14 mouse cellular contexts compared by ENCODE assay signal in the genomic region with DNA sequence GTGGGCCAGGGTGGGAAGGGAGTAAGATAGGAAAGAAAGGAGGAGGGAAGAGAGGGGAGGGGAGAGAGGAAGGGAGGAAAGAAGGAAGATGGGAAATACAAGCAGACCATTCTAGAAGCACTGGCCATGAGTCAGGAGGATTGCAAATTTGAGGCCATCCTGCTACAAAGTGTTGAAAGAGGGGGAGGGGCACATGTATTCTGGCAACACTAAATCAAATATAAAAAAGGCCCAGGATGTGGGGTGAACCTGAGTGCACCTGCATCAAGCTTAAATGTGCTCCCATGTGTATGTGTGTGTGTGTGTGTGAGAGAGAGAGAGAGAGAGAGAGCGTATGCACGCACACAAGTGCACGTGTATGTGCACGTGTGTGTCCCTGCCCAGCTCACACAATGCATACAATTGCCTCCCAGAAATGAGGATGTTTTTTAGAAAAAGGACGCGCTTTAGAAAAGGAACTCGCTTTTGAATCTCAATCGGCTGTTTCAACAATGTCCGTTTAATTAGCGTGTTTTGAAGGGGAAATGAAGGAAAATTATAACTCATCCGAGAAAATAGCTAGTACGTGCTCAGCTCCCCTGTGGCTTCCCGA.
"Had no signal": no experiment of that assay in that cellular context is flagged by ENCODE, and none has a peak within 500 bp of the region (broad histone marks: within the 10 kb centered on the region; RNA-seq: fewer than 3 reads in every experiment).

No protein-coding gene starts in this region.

- H3K4me3 ChIP-seq: limb, embryonic 15.5 days; liver, embryonic 15.5 days; midbrain, embryonic 10.5 days; midbrain, embryonic 15.5 days; neural tube, embryonic 13.5 days; stomach, embryonic 15.5 days had no signal

- ATAC-seq: midbrain, embryonic 15.5 days had no signal

- H3K4me1 ChIP-seq: stomach, embryonic 15.5 days had no signal

- H3K9ac ChIP-seq: limb, embryonic 15.5 days; liver, embryonic 15.5 days; lung, embryonic 14.5 days; midbrain, embryonic 15.5 days; neural tube, embryonic 13.5 days; stomach, embryonic 15.5 days had no signal

- H3K9me3 ChIP-seq: limb, embryonic 15.5 days; liver, embryonic 15.5 days; midbrain, embryonic 10.5 days; midbrain, embryonic 15.5 days; neural tube, embryonic 13.5 days; stomach, embryonic 15.5 days had no signal

- H3K36me3 ChIP-seq: limb, embryonic 15.5 days; liver, embryonic 15.5 days; midbrain, embryonic 10.5 days; midbrain, embryonic 15.5 days; neural tube, embryonic 13.5 days; stomach, embryonic 15.5 days had no signal

- H3K4me2 ChIP-seq: limb, embryonic 15.5 days; liver, embryonic 15.5 days; lung, embryonic 14.5 days; midbrain, embryonic 15.5 days; neural tube, embryonic 13.5 days; stomach, embryonic 15.5 days had no signal

- H3K27ac ChIP-seq: kidney, postnatal 0 days; limb, embryonic 15.5 days; liver, embryonic 15.5 days; midbrain, embryonic 10.5 days; midbrain, embryonic 15.5 days; neural tube, embryonic 13.5 days; stomach, embryonic 15.5 days had no signal

- H3K27me3 ChIP-seq: limb, embryonic 15.5 days; liver, embryonic 15.5 days; midbrain, embryonic 15.5 days; stomach, embryonic 15.5 days had no signal

- DNase-seq: kidney, adult 11 months; kidney, adult 9 months; kidney, postnatal 36 days; lung, embryonic 14.5 days; lung, postnatal 10 days; lung, postnatal 4 days; right cerebral cortex, postnatal 14 days had no signal
